Mouse (Mus musculus) layer of hippocampus, adult 9-10 months (tissue): Measurements from ENCODE around the gene Sult5a1.
"Not testable (repeated sequence)": the region's sequence is repeated elsewhere in the genome, so short reads cannot be mapped to it uniquely, and the experiment has no call there.

Experiments
- DNase-seq: peaks from one replicate; pipeline ENCODE4 v3.0.0; 2022; ENCODE audit warnings: low spot score

The Sult5a1 gene

GRCm38 (mm10) chr8:123135406-123135805 lies 22.7 kb downstream of the Sult5a1 start:
- no peak for DNase-seq

DNA sequence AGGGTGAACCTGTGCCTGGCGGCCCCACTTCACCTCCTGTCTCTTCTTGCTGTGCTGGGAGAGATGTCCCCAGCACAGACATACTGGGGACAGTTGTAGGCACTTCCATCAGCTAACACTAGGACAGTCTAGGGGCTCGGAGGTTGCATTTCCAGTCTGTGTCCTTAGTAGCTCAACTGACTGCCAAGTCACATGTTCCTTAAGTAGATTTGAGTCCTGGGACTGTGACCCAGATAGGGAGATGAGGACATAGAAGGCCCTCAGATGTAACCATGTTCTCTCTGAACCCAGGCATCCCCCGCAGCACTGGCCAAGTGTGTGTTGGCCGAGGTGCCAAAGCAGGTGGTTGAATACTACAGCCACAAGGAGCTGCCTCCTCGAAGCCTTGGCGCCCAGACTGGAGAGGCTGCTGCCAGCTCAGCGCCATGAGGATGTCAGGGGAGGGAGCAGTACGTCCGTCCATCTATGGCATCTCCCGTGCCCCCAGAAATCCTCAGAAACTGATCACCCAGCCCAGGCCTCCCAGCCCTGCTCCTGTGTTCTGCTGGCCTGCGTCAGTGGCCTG lies 23.9 kb downstream of the Sult5a1 start:
- DNase-seq = no peak

- no peak for DNase-seq
Observed at GRCm38 (mm10) chr8:123132953-123133352, 25.2 kb downstream of the Sult5a1 start.

DNA sequence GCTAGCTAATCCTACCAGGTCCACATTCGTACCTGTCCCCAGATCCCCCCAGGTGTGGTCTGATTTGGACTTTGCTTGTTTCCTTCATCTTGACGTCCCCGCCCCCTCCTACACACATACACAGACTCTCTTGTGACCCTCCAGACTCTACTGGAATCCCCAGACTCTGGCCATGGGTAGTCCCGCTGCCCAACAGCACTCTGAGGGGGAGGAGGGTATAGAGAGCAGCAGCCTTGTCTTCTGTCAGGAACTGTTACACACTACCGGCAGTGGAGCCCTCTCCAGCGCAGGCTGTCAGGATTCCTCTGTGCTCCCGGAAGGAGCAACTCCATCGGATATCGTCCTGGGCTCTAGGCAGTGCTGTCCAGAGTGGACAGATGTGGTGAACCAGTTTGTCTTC lies 27.1 kb downstream of the Sult5a1 start:
- no peak for DNase-seq

DNA sequence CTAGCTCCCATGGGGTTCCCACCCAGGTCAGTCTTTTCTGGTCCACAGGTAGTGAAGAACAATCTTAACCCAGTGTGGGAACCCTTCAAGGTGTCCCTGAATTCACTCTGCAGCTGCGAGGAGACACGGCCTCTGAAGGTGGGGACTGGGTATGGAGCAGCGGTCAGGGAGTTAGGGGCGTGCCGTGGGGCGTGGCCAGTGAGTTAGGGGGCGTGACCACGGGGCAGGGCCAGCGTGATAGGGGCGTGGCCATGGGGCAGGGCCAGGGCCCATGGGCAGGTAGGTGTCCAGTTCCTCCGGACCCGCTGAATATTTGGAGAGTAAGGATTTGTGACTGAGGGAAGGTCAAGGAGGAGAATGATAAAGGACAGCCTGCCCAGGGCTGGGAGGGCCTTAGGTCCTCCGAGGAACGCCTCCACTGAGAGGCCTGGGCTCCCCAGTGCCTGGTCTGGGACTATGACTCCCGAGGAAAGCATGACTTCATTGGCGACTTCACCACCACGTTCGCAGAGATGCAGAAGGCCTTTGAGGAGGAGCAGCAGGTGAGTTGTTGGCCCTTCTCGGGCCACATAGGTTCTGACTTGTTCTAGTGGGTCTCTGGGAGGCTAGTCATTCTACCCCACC lies 31.8 kb downstream of the Sult5a1 start:
- no peak for DNase-seq

GRCm38 (mm10) chr8:123122670-123123069 lies 35.4 kb downstream of the Sult5a1 start:
- DNase-seq = no peak

GRCm38 (mm10) chr8:123122059-123122458 lies 36.1 kb downstream of the Sult5a1 start:
- no peak for DNase-seq

DNA sequence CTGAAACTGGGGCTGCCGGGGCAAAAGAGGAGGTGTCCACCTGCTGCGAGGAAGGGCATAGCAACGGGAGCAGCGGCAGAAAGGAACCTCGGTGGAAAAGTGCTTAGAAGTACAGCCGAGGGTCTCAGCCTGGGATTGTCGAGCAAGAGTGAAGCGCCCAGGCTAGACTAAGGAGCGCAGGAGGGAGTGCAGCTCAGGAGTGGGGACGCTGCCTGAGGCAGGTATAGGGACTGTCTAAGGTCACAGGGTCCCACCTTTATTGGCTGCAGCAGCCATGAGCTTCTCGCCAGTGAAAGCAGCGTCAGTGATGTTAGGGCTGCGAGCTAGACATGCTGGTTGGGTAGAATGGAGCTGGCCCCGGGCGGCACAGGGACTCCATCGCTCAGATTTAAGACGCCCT lies 40.4 kb downstream of the Sult5a1 start:
- no peak for DNase-seq

GRCm38 (mm10) chr8:123117127-123117731 lies 40.9 kb downstream of the Sult5a1 start, which contains the start of gene Cpne7:
TSS of gene Cpne7 (plus strand) at chr8:123117374.
- DNase-seq = no peak

DNA sequence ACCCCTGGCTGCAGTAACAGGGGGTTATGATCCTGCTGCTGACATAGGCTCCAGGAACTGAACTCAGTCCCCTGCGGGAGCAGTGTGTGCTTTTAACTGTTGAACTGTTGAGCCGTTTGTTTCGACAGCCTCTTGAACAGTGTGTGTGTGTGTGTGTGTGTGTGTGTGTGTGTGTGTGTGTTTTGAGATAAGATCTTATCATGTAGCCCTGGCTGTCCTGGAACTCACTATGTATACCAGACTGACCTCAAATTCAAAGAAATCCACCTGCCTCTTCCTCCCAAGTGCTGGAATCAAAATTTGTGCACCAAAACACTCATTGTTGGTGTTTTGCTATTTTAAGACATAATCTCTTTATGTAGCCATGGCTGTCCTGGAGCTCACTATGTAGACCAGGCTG lies 43.5 kb downstream of the Sult5a1 start:
- DNase-seq = no peak

- DNase-seq = no peak
Observed at GRCm38 (mm10) chr8:123113908-123114469, 44.1 kb downstream of the Sult5a1 start.

- no peak for DNase-seq
Observed at GRCm38 (mm10) chr8:123112892-123113291, 45.2 kb downstream of the Sult5a1 start.

GRCm38 (mm10) chr8:123110649-123111048 lies 47.5 kb downstream of the Sult5a1 start:
- no peak for DNase-seq

GRCm38 (mm10) chr8:123108953-123109352 lies 49.2 kb downstream of the Sult5a1 start:
- DNase-seq = no peak

DNA sequence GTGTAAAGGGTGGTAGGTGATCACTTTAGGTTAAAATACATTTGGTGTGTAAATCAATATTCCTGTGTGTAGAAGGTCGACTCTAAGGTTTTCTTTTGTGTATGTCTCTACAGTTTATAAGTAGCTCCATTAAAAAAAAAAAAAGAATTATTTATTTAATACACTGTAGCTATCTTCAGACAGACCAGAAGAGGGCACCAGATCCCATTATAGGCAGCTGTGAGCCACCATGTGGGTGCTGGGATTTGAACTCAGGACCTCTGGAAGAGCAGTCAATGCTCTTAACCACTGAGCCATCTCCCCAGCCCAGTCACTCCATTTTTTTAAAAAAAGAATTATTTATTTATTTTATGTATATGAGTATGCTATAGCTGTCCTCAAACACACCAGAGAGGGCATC lies 50.1 kb downstream of the Sult5a1 start:
- no peak for DNase-seq

DNA sequence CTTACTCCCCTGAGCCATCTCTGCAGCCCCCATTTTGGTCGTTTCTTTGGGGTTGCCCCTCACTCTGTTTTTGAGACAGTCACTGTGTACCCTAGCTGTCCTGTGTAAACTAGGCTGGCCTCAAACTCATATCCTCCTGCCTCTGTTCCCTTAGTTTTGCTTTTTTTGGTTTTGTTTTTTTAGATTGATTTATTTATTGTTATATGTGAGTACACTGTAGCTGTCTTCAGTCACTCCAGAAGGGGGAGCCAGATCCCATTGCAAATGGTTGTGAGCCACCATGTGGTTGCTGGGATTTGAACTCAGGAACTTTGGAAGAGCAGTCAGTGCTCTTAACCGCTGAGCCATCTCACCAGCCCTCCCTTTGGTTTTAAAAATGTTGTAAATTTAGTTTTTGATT lies 51.6 kb downstream of the Sult5a1 start:
- no peak for DNase-seq

DNA sequence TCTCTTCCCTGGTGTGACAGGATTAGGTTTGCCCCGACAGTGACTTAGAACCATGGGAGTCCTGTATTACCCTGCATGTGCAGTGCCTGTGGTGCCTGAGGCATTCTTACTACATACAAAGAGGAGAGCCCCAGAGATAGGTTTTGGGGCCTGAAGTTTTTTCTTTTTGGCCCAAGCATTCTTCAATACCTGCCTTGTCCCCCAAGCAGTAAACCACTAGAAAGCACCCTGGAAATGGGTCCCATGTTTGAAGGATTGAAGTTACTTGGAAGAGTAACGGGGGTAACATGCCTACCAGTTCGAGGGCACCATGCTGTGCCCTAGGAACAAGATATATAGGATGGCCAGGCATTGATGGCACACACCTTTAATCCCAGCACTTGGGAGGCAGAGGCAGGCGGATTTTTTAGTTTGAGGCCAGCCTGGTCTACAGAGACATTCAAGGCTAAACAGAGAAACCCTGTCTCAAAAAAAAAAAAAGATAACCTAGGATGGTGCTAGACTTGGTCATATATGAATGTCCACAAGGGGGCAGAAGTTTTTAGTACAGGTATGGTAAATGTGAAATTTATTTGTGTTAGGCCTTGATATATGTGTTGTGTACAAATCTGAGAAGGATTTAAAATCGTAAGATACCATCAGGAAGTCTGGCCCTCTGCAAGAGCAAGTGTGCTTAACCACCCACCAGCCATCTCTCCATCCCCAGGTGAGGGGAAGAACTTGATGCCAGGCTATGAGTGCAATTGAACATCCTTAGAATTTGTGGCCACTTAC lies 52.4 kb downstream of the Sult5a1 start:
- no peak for DNase-seq

DNA sequence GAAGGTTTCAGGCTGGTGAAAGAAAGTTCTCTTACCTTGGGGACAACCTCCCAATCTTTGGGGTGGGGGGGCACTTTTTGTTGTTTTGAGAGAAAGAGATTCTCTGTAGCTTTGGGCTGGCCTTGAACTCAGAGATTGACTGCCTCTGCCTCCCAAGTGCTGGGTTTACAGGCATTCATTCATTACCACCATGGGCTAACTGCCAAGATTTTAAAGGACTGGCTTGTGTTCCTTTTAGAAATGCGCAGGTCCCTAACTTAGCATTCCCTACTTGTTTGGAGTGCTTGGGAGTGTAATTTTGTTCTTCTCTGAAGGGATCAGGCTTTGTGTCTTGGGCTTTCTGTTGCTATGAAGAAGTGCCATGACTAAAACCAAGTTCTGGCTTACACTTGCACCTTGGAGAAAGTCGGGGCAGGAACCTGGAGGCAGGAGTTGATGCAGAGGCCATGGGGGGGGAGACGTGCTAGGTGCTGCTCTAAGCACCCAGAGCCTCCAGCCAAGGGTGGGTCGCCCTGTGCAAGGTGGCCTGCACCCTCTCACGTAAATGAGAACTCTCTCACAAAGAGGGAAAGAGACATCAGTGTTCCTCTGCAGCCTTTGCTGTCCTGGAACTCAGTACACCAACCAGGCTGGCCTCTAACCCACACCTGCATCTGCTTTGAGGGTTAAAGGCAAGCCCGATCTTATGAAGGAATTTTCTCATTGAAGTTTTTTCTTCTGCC lies 53.9 kb downstream of the Sult5a1 start:
- no peak for DNase-seq

DNA sequence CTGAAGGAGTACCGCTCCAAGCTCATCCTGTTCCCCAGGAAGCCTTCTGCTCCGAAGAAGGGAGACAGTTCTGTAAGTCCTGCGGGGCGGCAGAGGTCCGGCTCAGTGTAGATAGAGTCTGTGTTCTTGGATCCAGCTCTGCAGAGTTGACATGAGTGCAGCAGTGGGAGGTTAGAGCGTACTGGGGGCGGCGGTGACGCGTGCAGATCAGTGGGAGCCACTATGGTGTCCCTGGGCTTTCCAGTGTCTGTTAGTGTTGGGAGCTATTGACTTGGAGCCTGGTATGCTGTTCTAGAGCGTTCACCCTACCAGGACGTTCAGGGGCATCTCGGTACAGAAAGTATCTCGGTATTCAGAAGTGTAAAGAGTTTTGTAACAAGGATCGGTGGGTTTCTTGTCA lies 54.8 kb downstream of the Sult5a1 start:
- DNase-seq = no peak

DNA sequence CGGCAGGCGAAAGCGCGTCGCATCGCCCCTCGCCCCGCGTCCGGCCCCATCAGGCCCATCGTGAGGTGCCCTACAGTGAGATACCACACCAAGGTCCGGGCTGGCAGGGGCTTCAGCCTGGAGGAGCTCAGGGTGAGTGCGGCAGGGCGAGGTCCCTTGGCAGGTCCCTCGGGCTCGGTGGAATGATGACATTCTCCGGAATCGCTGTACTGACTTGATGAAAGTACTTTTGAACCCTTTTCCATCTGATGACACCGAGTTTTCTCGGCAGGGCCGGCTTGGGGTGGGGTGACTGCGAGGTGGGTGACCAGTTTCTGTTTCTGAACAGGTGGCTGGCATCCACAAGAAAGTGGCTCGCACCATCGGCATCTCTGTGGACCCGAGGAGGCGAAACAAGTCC lies 55.3 kb downstream of the Sult5a1 start:
- not testable (repeated sequence) for DNase-seq

DNA sequence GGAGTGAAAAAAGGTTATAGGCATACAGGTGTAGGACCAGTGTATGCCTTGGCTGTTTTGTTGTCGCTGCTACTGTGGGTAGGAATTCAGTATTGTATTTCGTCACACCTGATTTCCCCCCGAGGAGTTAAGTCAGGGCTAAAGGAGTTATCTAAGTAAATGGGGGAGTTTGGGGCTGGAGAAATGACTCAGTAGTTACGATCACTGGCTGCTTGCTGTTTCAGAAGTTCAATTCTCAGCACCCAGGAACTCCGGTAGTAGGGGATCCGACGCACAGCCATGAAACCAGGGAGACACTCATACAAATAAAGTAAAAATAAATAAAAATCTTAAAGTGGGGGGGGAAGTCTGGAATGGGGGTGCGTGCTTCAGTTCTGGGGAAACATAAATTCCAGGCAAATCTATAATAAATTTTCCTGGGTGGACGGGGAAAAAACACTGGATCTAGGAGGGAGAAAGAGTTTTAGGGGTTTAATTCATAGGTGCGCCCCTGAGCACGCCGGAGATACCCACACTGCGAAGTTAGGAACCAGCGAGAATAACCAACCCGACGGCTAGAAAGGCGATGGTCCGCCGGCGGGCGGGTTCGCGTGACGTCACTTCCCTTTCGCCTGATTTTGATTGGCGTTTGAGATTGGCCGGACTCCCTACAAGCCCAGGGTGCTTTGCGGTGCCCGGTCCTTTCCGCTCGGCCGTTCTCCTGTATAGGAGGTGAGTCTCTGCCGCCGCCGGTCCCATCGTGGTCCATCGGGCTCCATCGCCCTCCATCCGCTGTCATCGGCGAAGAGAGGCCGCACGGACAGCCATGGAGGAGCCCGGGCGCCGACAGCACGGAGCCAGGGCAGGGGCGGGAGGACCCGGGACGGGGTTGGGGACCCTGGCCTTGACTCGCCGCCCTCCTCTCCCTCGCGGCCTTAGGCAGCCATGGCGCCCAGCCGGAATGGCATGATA lies 56.1 kb downstream of the Sult5a1 start, which contains the start of gene Rpl13:
Gene Rpl13, plus strand, starts transcription at position 616 of the 951 bp plus-strand sequence.
- DNase-seq = peak; percentile 94
